Mouse (Mus musculus) layer of hippocampus, postnatal 25 days (tissue): Measurements from ENCODE around the gene Cdk2. TPM values are rescaled to one million over a fixed set of nuclear protein-coding genes. Genes with fewer than 3 reads are reported as not detected.

Source experiments
- DNase-seq, 2 experiments: peaks; one replicate each; pipeline ENCODE4 v3.0.0; 2022; ENCODE audit warnings: mixed read lengths in 2 of 2, low spot score in 1 of 2; ENCODE audit errors: extremely low spot score in 1 of 2
- total RNA-seq, 2 experiments: library from RNA; stranded (reverse); gene quantifications; 2 replicates each; pipeline ENCODE4 v1.2.3; 2021

Gene Cdk2
- total RNA-seq, 2 experiments from 2014 or later = 2.7 to 4.0 TPM

GRCm38 (mm10) chr10:128705317-128705693 lies 474 bp upstream of the Cdk2 start:
- no peak for DNase-seq

GRCm38 (mm10) chr10:128703895-128704294 lies 936 bp downstream of the Cdk2 start, which contains the start of gene Pmel:
Gene Pmel (plus strand): TSS chr10:128704195.
- DNase-seq = no peak

GRCm38 (mm10) chr10:128702328-128703007 lies 2.4 kb downstream of the Cdk2 start:
- DNase-seq = no peak

- DNase-seq = no peak
Observed at GRCm38 (mm10) chr10:128700712-128701111, 4.1 kb downstream of the Cdk2 start.

- DNase-seq = no peak
Observed at GRCm38 (mm10) chr10:128699611-128700010, 5.2 kb downstream of the Cdk2 start.

- DNase-seq = no peak
Observed at GRCm38 (mm10) chr10:128699006-128699405, 5.8 kb downstream of the Cdk2 start.

GRCm38 (mm10) chr10:128697072-128697725 lies 7.6 kb downstream of the Cdk2 start:
- no peak for DNase-seq

GRCm38 (mm10) chr10:128695992-128696807 lies 8.6 kb downstream of the Cdk2 start, which contains the start of gene Rab5b:
Gene Rab5b (minus strand): TSS chr10:128696264.
- DNase-seq = peak; percentile 93 to 98

- DNase-seq = no peak
Observed at GRCm38 (mm10) chr10:128695411-128695991, 9.3 kb downstream of the Cdk2 start.

- DNase-seq = no peak
Observed at GRCm38 (mm10) chr10:128674469-128675008, 30.3 kb downstream of the Cdk2 start.

GRCm38 (mm10) chr10:128673763-128674468 lies 30.9 kb downstream of the Cdk2 start, which contains the start of gene Suox:
Gene Suox (minus strand): TSS chr10:128674073.
- peak; percentile 68 to 76 for DNase-seq

- no peak for DNase-seq
Observed at GRCm38 (mm10) chr10:128671148-128671547, 33.7 kb downstream of the Cdk2 start.

GRCm38 (mm10) chr10:128668790-128669672 lies 35.8 kb downstream of the Cdk2 start:
- peak; percentile 54 to 61 for DNase-seq

GRCm38 (mm10) chr10:128665806-128666205 lies 39.0 kb downstream of the Cdk2 start:
- DNase-seq = no peak

GRCm38 (mm10) chr10:128665307-128665706 lies 39.5 kb downstream of the Cdk2 start:
- no peak for DNase-seq

- no peak for DNase-seq
Observed at GRCm38 (mm10) chr10:128664808-128665207, 40.0 kb downstream of the Cdk2 start.

GRCm38 (mm10) chr10:128663441-128664220 lies 41.2 kb downstream of the Cdk2 start:
- no peak for DNase-seq

- no peak for DNase-seq
Observed at GRCm38 (mm10) chr10:128662465-128662864, 42.4 kb downstream of the Cdk2 start.
